Mouse (Mus musculus) ZHBTc4 (cell line): ENCODE data around the gene Olfr427.
"Not testable (repeated sequence)": the region's sequence is repeated elsewhere in the genome, so short reads cannot be mapped to it uniquely, and the experiment has no call there.

Experiments used
- DNase-seq: peaks from one replicate; pipeline ENCODE4 v3.0.0-alpha.2; 2011; ENCODE audit warnings: low read depth, low spot score

Gene Olfr427

GRCm38 (mm10) chr1:174096591-174096990 is at the start of gene Olfr427:
Gene Olfr427 (plus strand): TSS chr1:174096891.
- DNase-seq: no peak

DNA sequence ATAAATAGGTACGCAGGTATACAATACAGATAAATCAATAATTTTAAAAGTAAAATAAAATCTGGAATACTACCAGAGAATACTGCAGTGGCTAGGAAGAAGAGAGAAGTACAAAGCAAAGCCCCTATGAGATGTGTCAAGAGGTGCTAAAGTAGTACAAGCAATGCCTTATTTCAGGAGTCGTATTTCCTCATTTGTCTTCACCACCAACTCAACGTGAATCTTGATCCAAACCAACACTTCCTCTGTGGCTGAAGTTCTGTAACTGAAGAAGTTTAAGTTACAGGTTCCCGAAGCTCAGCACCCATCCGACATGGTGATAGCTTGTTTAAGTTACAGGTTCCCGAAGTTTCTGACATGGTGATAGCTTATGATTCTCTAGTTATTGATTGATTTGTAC is 48.5 kb upstream of the Olfr427 start:
- DNase-seq: not testable (repeated sequence)

DNA sequence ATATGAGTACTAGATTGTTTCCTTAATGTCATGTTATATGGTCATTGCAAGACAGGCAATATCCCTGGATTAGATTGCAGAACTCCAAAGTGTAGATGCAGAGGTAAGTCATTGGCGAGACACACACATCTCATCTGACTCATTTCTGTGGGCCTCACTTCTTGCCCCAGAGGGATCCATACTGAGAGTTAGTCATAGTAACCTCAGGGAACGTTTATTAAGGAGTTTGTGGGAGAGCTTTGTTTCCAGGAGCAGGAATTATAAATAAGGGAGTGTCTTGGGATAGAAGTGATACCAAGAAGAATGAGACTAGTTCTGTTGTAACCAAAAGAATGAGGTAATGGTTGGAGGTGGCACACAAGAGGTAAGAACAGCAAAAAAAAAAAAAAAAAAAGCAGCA is 47.8 kb upstream of the Olfr427 start, which contains the start of gene Olfr432:
Olfr432 (plus strand) TSS at position 313 of the 400 bp plus-strand sequence.
- no peak for DNase-seq

DNA sequence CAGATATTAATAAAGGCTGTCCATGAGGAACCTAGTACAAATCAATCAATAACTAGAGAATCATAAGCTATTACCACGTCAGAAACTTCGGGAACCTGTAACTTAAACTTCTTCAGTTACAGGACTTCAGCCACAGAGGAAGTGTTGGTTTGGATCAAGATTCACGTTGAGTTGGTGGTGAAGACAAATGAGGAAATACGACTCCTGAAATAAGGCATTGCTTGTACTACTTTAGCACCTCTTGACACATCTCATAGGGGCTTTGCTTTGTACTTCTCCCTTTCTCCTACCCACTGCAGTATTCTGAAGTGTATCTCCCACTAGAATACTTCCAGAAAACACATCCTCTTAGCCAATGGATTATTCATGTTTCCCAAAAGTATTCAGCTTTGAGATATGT is 47.3 kb upstream of the Olfr427 start:
- DNase-seq: not testable (repeated sequence)

GRCm38 (mm10) chr1:174050532-174050931 is 46.2 kb upstream of the Olfr427 start:
- no peak for DNase-seq

GRCm38 (mm10) chr1:174051515-174051914 is 45.2 kb upstream of the Olfr427 start:
- DNase-seq: no peak

- no peak for DNase-seq
Measured at GRCm38 (mm10) chr1:174051931-174052536, 44.7 kb upstream of the Olfr427 start.

DNA sequence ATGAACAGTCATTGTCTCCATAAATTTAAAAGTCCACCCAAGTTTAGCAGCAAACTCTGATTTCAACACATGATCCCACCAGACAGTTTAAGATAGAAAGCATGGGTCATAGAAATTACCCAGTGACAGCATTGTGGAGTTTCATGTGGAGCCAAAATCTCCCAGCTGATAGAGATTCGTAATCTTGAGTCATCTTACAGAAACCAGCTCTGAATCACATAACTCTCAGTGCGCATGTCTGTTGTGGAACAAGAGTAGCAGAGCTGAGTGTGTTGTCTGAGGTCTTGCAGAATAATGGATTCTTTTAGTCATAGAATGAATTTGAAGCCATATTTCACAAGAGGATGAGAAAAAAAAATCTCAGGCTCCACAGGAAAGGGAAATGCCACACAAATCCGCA is 43.7 kb upstream of the Olfr427 start:
- DNase-seq: no peak

DNA sequence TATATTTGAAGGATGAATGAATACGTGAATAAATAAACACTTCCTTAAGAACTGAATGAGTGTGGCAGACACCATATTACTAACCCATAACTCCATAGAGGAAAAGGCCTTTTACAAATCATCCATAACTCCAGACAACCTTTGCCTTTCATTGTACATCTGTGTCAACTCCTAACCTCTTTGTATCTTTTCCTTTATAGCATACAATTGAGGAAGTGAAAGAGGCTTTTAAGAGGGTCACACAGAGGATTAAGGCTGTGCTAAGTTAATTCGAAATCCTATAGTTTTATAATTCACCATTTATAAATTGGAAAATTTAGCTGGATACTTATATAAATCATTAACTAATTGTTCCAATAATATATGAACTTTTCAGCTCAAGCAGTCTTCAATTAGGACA is 41.4 kb upstream of the Olfr427 start:
- DNase-seq: no peak

GRCm38 (mm10) chr1:174066305-174066704 is 30.4 kb upstream of the Olfr427 start, which contains the start of gene Olfr430:
Gene Olfr430 (plus strand): TSS chr1:174066605.
- DNase-seq: no peak

- DNase-seq: no peak
Measured at GRCm38 (mm10) chr1:174084031-174084430, 12.7 kb upstream of the Olfr427 start, which contains the start of gene Olfr429. Gene Olfr429 (plus strand): TSS chr1:174084331.

GRCm38 (mm10) chr1:174103735-174104134 is 7.0 kb downstream of the Olfr427 start:
- no peak for DNase-seq

DNA sequence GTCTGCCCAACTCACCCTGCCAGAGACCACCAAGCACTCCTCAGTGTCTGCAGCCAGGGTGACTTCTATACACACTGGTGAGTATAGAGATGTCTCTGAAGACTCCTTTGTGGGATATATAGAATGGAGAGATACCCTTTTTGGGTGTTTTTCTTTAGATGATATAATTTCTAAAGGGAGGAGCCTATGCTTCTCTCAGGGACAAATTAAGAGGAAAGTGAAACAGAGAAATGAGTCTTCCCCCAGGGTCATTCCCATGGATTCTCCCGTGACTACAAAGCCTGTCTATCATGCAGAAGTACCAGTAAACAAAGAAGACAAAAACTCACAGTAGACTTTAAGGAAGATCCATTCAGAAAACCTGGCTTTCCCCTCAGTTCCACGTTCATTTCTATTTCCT is 24.4 kb downstream of the Olfr427 start, which contains the start of gene Olfr231:
Olfr231 (minus strand) TSS at position 101 of the 400 bp plus-strand sequence.
- no peak for DNase-seq

GRCm38 (mm10) chr1:174131217-174131616 is 34.5 kb downstream of the Olfr427 start, which contains the start of gene Olfr424:
Gene Olfr424 (plus strand): TSS chr1:174131517.
- no peak for DNase-seq

DNA sequence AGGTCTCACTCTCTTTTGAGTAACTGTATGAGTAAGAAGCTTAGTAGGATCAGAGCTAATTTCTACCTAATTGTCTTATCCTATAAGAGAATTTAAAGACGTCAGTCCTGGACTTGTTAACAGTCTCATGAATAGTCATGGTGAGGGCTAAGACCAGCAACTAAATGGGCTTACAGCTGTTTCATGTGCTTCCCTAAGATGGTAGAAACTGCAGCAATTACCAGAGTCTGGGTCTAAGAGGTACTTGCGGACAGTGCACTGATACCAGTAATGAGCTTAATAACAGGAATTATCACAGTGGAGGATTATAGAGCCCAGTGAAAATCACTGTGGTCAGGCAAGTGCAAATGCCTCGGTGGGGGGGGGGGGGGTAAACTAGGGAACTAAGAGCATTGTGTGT is 35.3 kb downstream of the Olfr427 start:
- DNase-seq: no peak

- no peak for DNase-seq
Measured at GRCm38 (mm10) chr1:174141384-174141783, 44.7 kb downstream of the Olfr427 start.

DNA sequence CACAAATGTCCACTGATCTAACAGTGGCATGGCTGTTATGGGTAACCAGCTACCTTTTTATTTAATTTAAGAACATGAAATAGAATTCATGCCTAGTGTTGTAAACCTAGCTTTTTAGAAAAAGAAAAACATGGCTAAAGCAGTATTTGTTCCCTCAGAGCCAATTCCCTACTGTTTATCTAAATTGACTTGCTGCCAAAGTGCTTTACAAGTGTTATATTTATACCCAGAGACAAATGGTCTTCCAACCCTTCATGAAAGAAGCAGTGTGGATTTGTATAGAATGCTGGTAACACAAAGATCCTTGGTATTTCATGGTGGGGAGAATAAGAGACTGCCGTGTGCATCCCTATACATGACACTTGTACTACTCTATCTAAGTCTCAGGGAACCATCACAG is 50.0 kb downstream of the Olfr427 start:
- no peak for DNase-seq

DNA sequence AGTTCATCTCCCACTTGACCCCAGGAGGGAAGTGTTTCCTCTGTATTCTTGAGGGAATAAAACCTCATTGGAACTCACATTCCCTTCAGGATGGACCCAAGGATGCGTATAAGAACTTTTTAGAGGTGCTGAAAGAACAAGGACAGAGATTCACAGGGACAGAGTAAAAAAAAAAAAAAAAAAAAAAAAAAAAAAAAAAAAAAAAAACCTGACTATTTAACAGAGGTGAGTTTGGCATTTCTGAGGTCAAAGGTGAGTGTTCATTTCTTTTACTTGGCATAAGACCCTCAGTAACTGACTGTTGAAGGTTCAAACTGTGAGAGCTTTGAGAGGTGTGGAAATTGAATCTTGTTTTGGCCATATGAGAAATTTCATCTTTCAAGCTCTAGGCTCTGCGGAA is 52.6 kb downstream of the Olfr427 start:
- no peak for DNase-seq
